Mouse (Mus musculus) kidney, postnatal 4 days (tissue): ENCODE results near the gene Gm27021.
A peak's percentile ranks its signal among the peaks of the same experiment; 100 is the strongest.

ENCODE experiments used
- DNase-seq, 2 experiments: peaks; one replicate each; pipeline ENCODE4 v3.0.0; 2021; ENCODE audit warnings: mixed read lengths in 2 of 2

The Gm27021 gene

GRCm38 (mm10) chr8:120641245-120641644 lies 26.6 kb downstream of the Gm27021 start:
- no peak for DNase-seq

- DNase-seq, result peak; percentile 67 to 78
Observed at GRCm38 (mm10) chr8:120634329-120634839, 33.5 kb downstream of the Gm27021 start.

- DNase-seq, result peak; percentile 22 to 44
Observed at GRCm38 (mm10) chr8:120633665-120634271, 34.1 kb downstream of the Gm27021 start.

- DNase-seq, result no peak
Observed at GRCm38 (mm10) chr8:120632969-120633664, 34.8 kb downstream of the Gm27021 start.

- no peak for DNase-seq
Observed at GRCm38 (mm10) chr8:120631441-120632375, 36.2 kb downstream of the Gm27021 start.

- no peak for DNase-seq
Observed at GRCm38 (mm10) chr8:120630848-120631247, 37.0 kb downstream of the Gm27021 start.

DNA sequence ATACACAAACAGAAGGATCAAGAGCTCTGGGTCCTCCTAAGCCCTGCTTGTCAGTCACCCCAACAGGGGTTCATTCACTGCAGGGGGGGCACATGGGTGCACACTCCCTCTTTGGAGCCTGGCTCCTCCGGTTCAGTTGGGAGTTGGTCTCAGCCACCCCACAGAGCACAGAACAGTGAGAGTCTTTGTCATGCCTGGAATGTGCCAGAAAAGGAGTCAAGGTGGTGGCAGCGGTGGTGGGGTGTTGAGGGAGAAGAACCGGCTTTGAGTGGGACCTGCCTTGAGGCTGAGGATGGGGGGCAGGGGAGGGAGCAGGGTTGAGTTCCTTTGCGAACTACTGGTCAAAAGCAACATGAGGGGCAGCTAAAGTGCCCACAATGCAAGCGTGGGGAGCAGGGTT lies 37.8 kb downstream of the Gm27021 start:
- no peak for DNase-seq

DNA sequence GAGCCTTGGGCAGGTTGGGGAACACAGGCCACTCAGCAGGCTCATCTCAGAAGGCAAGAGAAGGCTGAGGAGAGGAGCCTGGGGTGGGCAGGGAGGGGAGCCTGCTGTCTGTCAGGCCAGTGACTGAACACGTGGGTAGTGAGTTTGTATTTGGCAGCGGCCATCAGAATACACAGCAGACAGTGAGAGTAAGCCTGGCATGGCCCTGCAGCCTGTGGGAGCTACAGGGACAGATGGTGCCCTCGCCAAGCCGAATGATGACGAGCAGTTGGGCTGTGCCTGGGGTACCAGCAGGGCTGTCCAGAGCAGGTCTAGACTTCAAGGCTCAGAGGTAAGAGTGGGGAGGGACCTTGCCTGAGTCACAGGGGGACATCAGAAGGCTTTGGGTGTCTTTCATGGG lies 40.6 kb downstream of the Gm27021 start:
- no peak for DNase-seq

- DNase-seq, result no peak
Observed at GRCm38 (mm10) chr8:120626461-120626860, 41.4 kb downstream of the Gm27021 start.

- DNase-seq, result no peak
Observed at GRCm38 (mm10) chr8:120623608-120624007, 44.3 kb downstream of the Gm27021 start.

DNA sequence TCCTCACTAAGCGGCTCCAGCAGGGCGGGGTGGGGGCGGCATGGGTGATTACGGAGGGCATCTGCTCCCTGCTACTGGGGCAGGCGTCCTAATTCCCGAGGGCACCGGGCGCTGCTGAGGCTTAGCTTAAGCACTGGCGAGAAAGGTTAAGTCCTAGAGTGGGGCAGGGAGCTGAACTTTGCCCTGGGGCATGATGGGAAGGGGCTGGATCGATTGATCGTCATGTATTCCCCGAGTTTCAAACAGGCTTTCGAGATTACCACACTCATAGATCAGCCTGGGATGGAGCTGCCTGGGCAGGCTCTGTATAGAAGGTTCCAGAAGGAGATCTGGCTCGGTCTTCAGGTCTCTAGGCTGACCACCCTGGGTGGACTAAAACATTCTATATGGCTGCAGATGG lies 45.7 kb downstream of the Gm27021 start:
- DNase-seq, result no peak

- DNase-seq, result no peak
Observed at GRCm38 (mm10) chr8:120620441-120620840, 47.4 kb downstream of the Gm27021 start.

DNA sequence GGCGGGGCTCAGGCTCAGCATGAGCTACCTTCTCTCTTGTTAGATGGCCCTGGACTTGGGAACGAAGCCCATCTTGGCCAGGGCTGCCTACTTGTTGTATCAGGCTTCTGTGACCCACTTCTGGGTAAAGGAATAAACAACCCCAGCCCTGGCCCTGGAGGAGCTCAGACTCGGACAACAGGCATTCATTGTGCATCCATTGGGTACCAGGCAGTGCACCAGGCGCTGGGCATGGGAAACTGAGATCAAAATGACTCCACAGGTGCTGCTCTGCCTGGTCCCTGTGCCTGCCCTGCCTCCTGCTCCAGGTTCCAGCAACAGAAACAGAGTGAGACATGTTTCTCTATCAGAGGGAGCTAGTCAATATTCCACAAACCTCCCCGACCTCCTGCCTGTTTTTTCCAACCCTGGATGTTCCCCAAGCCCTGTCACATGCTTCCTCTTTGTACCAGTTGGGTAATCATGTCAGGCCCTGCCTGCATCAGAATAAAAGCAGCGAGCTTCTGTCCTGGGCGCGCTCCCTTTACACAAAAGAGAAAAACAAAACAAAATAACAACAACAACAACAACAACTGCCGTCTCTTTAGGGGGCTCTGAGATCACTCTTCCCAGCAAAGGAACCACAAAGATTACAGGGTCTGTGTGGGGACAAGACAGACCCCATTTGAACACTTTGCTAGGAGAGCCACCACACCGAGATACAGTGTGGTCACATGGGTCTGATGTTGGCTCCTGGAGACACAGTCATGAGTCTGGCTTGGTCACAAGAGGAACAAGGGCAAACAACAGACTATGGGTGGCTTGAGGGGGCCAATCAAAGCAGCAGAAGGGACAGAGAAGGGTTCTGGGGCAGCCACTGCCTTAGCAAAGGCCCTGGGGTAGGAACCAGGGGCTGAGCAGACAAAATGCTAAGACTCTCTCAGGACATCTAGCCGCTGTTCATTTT lies 48.4 kb downstream of the Gm27021 start:
- no peak for DNase-seq

DNA sequence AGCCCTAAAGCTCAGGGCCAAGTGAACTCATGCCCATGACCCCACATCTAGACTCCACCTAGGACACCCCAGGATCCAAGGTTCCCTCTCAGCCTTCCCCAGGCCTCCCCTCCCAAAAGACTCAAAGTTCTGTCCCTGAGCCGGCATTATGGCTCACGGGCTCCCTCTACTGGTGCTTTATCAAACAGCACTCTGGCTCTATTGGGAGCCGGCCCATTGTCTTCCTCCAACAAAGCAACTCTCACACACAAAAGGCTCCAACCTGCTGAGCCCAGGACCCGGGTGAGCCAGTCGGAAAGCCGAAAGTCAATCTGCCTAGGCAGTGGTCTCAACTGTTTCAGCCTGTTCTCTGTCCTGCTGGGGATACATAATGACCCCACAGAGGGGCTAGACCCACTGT lies 49.8 kb downstream of the Gm27021 start:
- DNase-seq, result peak; percentile 82 to 83

GRCm38 (mm10) chr8:120616663-120617626 lies 50.9 kb downstream of the Gm27021 start:
- no peak for DNase-seq

DNA sequence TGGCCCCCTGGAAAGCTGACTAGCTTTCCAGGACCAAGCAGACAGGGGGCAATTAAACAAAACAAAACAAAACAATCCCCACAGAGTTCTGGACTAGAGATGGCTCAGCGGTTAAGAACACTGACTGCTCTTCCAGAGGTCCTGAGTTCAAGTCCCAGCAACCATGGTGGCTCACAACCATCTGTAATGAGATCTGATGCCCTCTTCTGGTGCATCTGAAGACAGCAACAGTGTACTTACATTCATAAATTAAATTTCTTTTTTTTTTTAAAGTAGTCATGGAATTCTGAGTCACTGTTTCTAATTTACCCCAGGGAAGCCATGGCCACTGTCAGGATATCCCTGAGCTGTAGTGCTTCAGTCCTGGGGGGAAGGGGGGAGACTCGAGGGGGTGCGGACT lies 53.4 kb downstream of the Gm27021 start:
- DNase-seq, result no peak

GRCm38 (mm10) chr8:120610824-120611223 lies 57.1 kb downstream of the Gm27021 start:
- no peak for DNase-seq

GRCm38 (mm10) chr8:120607885-120608284 lies 60.0 kb downstream of the Gm27021 start:
- DNase-seq, result peak; percentile 90 to 91

GRCm38 (mm10) chr8:120607460-120607859 lies 60.4 kb downstream of the Gm27021 start:
- no peak for DNase-seq

DNA sequence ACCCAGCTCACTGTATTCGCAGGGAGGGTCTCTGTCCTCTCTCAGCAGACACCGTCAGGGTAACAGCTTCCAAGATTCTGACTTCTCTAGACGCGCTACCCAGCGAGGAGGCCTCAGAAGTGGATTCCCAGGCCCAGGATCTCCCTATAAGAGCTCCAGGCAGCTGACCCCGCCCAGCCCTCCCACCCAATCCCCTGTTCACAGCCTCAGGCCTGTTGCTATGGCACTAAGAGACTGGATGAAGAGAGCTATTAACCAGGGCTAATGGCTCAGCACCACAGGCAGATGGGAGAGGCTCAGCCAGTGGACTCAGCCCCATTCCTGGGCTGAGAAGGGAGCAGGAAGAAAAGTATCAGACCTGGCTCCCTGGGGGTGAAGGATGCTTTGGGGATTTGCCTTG lies 65.2 kb downstream of the Gm27021 start:
- DNase-seq, result peak in 1 of 2 experiments; percentile 30

- peak; percentile 88 to 91 for DNase-seq
Observed at GRCm38 (mm10) chr8:120599504-120599903, 68.4 kb downstream of the Gm27021 start.
